Mouse (Mus musculus) ES-Bruce4 (cell line): ENCODE measurements at regions not wholly inside any gene's neighbourhood (a gene's known extent, or its start where the extent isn't known, plus 50 kb on each side); places are given as distances from the start of the nearest gene placed in this dataset.

Source experiments
- H3K27ac ChIP-seq: 2 replicates; pipeline ENCODE4 v1.5.1; 2012; ENCODE audit warnings: low read length, inconsistent platforms; ENCODE audit not compliant: insufficient read depth
- H3K27me3 ChIP-seq: 2 replicates; pipeline ENCODE4 v1.6.1; 2012; ENCODE audit warnings: mild to moderate bottlenecking, low read length, inconsistent platforms; ENCODE audit not compliant: control insufficient read depth, poor library complexity, insufficient read depth, severe bottlenecking
- H3K36me3 ChIP-seq: 2 replicates; pipeline ENCODE4 v1.6.1; 2012; ENCODE audit warnings: inconsistent platforms, mild to moderate bottlenecking, low read length, moderate library complexity; ENCODE audit not compliant: control insufficient read depth, poor library complexity, insufficient read depth, severe bottlenecking
- H3K4me1 ChIP-seq: one replicate; pipeline ENCODE4 v1.8.1; 2011; ENCODE audit warnings: low read length; ENCODE audit not compliant: control insufficient read depth, insufficient read depth
- H3K4me3 ChIP-seq: 2 replicates; pipeline ENCODE4 v1.5.1; 2011; ENCODE audit warnings: low read depth, mild to moderate bottlenecking, low read length
- H3K9ac ChIP-seq: 2 replicates; pipeline ENCODE4 v1.6.1; 2012; ENCODE audit warnings: low read depth, mild to moderate bottlenecking, inconsistent platforms; ENCODE audit not compliant: poor library complexity, severe bottlenecking
- H3K9me3 ChIP-seq: replicated peaks from 2 replicates; pipeline ENCODE4 v1.6.1; 2012; ENCODE audit warnings: mild to moderate bottlenecking, low read length, inconsistent platforms; ENCODE audit not compliant: control insufficient read depth, poor library complexity, insufficient read depth, severe bottlenecking
- CTCF ChIP-seq: IDR thresholded peaks from one replicate; pipeline ENCODE4 v1.8.1; 2011; ENCODE audit warnings: low read depth, low read length
- EP300 ChIP-seq: IDR thresholded peaks from 2 replicates; pipeline ENCODE4 v1.6.1; 2011; ENCODE audit warnings: low read depth, low read length; ENCODE audit not compliant: insufficient read depth
- POLR2A ChIP-seq: IDR thresholded peaks from one replicate; pipeline ENCODE4 v1.8.1; 2011; ENCODE audit warnings: low read length; ENCODE audit not compliant: insufficient read depth

DNA sequence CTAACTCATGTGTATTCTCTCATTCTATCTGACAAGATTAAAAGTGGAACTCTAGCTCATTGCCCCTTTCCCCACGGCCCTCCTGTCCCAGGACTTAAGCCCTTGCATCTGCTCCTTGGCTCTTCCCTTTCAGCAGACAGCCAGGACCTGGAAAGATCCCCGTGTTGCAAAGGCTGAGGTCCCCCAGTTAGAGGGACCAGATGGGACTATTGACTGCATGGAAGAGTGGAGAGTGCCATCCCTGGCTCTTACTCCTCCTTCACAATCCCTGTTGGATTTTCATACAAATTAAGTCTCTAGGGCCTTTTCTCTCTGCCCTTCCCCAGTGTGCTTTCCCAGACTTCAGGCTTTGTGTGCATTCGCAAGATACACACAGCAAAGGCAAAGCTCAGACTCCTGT is 71.6 kb upstream of the Pcdh8 start:
- TF ChIP-seq CTCF = no peak
- TF ChIP-seq EP300 = no peak
- TF ChIP-seq POLR2A = no peak
- H3K36me3 ChIP-seq = no peaks in the 10 kb centered on the region
- H3K27me3 ChIP-seq = 0 out of 2 replicates have a peak, but pooled peaks cover 2% of the 10 kb centered on the region
- H3K4me3 ChIP-seq = no peak overlapping the region
- no peak overlapping the region for H3K9ac ChIP-seq
- H3K9me3 ChIP-seq = no peaks in the 10 kb centered on the region
- H3K27ac ChIP-seq = no peak overlapping the region
- H3K4me1 ChIP-seq = no peaks in the 10 kb centered on the region

DNA sequence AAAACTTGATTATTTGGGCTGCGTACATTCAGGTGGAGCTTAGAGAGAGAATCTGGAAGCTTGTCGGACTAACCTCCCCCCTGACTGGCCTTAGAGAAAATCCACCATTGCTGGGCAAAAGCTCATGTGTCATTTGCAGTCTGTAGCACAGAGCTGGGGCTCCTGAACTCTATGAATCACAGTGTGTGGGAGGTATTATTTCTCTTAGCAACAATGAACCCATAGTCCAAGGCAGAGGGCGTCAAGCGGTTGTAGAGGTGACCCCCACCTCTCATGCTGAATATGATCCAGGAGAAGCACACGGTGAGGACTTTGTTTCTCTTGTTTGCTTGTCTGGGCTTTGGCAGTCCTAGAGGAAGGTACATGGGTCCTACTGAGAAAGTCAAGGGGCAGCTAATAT is 66.0 kb upstream of the Pcdh8 start:
- Histone ChIP-seq H3K9ac (no peak overlapping the region), H3K4me1 (no peaks in the 10 kb centered on the region), H3K27me3 (0 out of 2 replicates have a peak, but pooled peaks cover 2% of the 10 kb centered on the region), H3K4me3 (no peak overlapping the region), H3K9me3 (no peaks in the 10 kb centered on the region), H3K27ac (no peak overlapping the region), H3K36me3 (no peaks in the 10 kb centered on the region)
- TF ChIP-seq EP300 (no peak), POLR2A (no peak), CTCF (no peak)

DNA sequence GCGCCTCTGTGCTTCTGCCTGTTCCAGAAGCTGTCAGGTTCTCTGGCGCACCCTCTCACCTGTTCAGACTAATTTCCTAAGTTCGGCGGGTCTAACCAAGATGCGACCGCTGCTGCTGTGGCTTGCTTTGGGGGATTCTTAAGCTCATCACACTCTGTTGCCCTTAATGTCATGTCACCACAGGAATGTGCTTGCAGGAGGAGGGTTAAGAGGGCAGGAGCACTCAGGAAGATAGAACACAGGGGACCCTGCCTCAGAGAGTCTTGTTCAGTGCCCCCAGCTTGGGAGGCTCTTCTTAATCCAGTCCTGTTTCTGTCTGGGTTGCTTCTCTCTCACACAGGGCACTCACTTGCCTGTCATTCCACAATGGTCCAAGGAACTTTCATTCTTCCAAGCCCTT is 65.1 kb upstream of the Pcdh8 start:
- no peak overlapping the region for H3K9ac ChIP-seq
- TF ChIP-seq CTCF (no peak), EP300 (no peak), POLR2A (no peak)
- peak overlapping the region; percentile 22 for H3K4me3 ChIP-seq
- no peak overlapping the region for H3K27ac ChIP-seq
- H3K27me3 ChIP-seq = 0 out of 2 replicates have a peak, but pooled peaks cover 2% of the 10 kb centered on the region
- H3K4me1 ChIP-seq = no peaks in the 10 kb centered on the region
- no peaks in the 10 kb centered on the region for H3K36me3 ChIP-seq
- no peaks in the 10 kb centered on the region for H3K9me3 ChIP-seq

DNA sequence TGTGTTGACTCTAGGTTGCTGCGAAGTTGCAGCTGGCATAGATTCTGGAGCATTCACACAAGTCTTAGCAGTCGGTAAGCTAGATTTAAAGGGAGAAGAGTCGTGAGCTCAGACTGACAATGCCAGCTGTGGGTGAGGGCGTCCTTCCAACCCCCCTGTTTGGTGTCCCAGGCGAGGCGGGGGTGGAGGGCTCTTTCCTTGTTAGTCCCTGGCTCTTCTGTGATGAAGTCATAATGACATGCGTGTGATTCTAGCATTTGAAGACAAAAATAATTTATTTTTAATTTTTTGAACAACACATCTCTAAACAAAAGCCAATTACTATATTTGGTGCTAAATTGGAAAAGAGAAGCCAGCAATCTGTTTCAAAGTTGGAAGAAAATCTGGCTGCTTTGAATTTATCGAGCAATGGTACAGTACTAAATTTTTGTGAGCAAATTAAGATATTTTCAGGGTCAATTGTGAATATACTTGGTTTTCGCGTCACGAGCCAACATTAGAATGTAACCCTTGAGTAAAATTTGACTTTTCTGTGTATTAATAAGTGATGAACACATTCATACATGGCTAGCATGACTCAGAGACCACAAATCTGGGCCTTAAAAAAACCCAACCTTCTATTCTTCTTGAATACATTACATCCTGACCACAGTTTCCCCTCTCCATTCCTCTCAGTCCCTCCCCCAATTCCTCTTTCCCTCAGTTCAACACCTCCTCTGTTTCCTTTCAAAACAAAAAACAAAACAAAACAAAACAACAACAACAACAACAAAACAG is 53.7 kb upstream of the Pcdh8 start:
- H3K4me1 ChIP-seq = no peaks in the 10 kb centered on the region
- no peak overlapping the region for H3K27ac ChIP-seq
- no peak for TF ChIP-seq CTCF
- TF ChIP-seq POLR2A = no peak
- TF ChIP-seq EP300 = no peak
- H3K9me3 ChIP-seq = no peaks in the 10 kb centered on the region
- H3K36me3 ChIP-seq = no peaks in the 10 kb centered on the region
- H3K9ac ChIP-seq = no peak overlapping the region
- H3K27me3 ChIP-seq = no peaks in the 10 kb centered on the region
- no peak overlapping the region for H3K4me3 ChIP-seq

DNA sequence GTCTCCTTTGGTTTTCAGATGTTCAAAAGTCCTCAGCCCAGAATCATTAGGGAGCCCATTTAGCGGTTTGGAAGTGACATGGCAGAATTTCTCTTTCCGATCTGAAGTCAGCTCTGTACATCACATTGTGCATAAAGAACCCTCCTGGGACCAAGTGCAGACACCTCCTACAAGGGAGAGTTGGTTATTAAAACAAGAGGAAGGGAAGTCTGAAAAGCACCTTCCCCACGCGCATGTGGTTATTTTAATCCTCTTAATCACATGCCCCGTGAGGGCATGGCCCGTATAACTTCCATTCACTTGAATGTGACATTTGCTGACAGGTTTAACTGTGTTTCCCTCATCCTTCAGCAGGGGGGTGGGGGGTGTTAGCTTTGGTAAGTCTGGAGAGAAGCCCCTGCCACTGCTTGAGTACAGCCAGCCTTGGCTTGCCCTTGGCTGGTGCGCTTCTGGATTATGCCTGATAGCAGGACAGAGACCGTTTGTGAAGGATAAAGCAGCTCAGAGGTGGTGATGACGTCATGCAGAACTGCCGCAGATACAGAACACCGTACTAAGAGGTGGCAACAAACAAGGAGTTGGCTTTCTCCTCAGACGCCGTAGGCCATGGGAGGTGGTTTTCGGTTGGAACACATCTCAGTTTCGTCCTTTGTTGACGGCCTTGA is 51.5 kb upstream of the Pcdh8 start:
- Histone ChIP-seq H3K36me3 (no peaks in the 10 kb centered on the region), H3K9me3 (no peaks in the 10 kb centered on the region), H3K4me3 (no peak overlapping the region), H3K9ac (no peak overlapping the region), H3K4me1 (no peaks in the 10 kb centered on the region), H3K27ac (no peak overlapping the region), H3K27me3 (no peaks in the 10 kb centered on the region)
- TF ChIP-seq CTCF (no peak), POLR2A (no peak), EP300 (no peak)

DNA sequence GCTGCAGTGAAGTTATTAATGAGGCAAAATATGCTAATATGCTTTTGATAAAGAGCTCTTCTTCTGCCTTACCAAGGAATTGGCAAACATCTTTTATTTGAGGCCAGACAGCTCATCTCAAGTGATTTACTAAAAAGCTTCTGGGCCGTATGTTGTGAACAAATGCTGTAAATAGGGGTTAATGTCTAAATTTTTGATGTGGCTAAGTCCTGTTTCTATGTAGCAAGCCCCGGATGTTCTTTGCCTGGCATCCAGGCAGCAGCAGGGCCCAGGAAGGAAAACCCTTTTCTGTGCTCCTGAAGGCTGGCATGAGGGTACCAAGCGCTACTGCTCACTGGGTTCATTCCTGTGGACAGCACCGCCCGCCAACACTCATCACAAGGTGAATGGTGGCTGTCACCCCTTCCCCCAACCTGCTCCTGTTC is 50.9 kb upstream of the Pcdh8 start:
- no peak overlapping the region for H3K27ac ChIP-seq
- TF ChIP-seq POLR2A (no peak), EP300 (no peak), CTCF (no peak)
- H3K4me1 ChIP-seq = no peaks in the 10 kb centered on the region
- H3K36me3 ChIP-seq = no peaks in the 10 kb centered on the region
- no peaks in the 10 kb centered on the region for H3K9me3 ChIP-seq
- H3K9ac ChIP-seq = no peak overlapping the region
- H3K27me3 ChIP-seq = no peaks in the 10 kb centered on the region
- H3K4me3 ChIP-seq = no peak overlapping the region
